Mouse (Mus musculus) B cell, adult 67 days (primary cell): ENCODE measurements around the gene Vmn1r61. TPM values are rescaled to one million over a fixed set of nuclear protein-coding genes. Genes with fewer than 3 reads are reported as not detected.

Source experiments
- total RNA-seq, 2 experiments: library from RNA; stranded (reverse); gene quantifications; 4 replicates each; pipeline ENCODE4 v1.2.4; 2023

Vmn1r61 gene
- total RNA-seq: not detected

DNA sequence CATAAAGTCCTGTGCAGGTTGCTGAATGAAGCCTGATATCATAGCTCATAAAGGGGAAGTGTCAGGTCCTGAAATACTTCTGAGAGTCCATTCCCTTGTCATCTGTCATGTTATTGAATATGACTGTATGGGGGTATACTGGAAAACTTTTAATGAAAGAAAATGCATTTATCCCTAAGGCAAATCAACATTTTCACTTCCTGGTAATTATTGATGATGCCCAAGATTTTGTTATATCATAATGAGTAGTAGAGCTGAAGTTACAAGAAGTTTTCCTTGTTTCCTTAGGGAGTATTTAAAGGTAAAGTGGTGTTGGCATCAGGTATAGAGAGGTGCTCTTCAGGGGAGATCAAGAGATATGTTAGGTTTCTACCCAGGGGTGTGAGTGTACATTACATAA is at the start of gene Vmn1r61:
Gene Vmn1r61, minus strand, starts transcription at position 101 of the 400 bp plus-strand sequence.

Other genes starting within 250 kb of the Vmn1r61 start
- not detected for gene Vmn1r58, start 199.9 kb downstream of the Vmn1r61 start, total RNA-seq
- gene Vmn1r59, start 156.5 kb downstream of the Vmn1r61 start, total RNA-seq: not detected
- gene Vmn2r28, start 119.3 kb downstream of the Vmn1r61 start, total RNA-seq: not detected
- not detected for gene Vmn1r60, start 66.0 kb downstream of the Vmn1r61 start, total RNA-seq
- not detected for gene Vmn1r62, start 60.3 kb upstream of the Vmn1r61 start, total RNA-seq
- not detected for gene Vmn1r63, start 192.2 kb upstream of the Vmn1r61 start, total RNA-seq